Mouse (Mus musculus) lung, adult 18-20 months (tissue): Measurements from ENCODE around the gene Cdh3.

Source experiments
- DNase-seq, 2 experiments: peaks; one replicate each; pipeline ENCODE4 v3.0.0; 2022; ENCODE audit warnings: mixed read lengths in 2 of 2

Cdh3 gene

GRCm38 (mm10) chr8:106510365-106510975, at the start of gene Cdh3:
Cdh3 (plus strand) TSS chr8:106510891.
- DNase-seq = peak; percentile 84 to 89

DNA sequence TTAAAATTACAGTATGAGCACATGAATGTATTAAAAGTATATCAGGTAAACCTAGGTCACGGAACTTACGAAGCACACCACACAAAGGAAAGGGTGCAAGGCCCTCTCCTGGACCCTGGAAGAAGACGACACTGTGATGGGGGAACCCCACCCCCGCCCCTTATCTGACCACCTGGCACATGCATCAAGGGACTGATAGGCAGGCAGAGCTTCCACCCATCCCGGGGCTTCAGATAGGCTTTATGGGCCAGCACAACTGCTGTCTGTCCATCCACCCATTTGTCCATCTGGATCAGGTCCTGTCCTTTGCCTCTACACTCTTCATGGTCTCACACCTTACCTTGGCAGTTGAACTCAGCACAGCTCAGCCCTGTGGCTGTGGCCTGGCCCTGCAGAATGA, 48.6 kb upstream of the Cdh3 start:
- no peak for DNase-seq

DNA sequence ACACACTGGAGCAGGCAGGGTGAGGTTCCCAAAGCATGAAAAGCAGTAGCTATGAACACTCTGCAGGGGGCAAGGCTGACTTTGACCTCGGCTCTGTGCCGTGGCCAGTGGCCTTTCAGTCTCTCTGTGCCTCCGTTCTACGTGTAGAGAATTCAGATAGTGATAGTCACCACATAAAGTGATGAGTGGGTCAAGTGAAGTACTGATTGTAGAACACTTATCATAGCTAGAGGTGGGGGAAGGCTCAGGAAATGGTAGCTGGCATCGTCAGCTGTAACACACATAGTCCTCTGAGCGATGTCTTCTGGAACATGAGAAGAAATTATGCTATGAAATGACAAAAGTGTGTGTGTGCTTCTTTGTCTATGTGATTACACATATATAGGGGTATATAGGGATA, 46.9 kb upstream of the Cdh3 start:
- no peak for DNase-seq

DNA sequence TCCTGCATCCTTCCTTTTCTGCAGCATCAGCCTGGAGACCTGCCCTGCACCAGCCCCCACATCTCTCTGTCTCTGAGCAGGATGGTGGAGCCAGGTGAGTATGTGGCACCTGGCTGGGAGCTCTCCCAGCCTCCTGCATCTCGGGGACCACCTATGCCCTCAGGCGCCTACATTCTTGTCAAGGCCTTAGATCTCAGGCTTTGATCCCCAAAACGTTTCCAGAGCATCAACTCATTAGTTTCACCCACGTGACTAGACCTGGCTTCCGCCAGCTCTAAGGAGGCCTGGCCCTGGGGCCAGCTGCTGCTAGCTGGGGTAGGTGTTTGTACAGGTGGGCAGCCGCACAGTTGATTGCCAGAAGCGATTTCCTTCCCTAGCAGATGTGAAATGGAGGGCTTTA, 41.2 kb upstream of the Cdh3 start:
- DNase-seq = no peak

DNA sequence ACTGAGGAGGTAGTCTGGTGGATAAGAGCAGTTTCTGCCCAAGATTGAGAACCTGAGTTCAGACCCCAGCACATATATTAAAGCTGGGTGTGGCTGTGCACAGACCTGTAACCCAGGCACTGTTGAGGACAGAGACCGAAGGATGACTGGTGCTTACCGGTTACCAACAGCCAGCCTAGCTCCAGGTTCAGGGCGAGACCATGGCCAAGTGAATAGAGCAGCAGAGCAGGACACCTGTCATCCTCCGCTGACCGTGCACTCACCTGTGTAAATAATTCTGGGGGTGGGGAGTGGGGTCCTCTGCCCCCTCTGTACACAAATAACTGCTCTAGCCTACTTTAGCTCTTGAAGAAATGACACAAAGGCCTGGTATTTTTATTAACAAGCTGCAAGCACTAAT, 36.7 kb upstream of the Cdh3 start:
- no peak for DNase-seq

DNA sequence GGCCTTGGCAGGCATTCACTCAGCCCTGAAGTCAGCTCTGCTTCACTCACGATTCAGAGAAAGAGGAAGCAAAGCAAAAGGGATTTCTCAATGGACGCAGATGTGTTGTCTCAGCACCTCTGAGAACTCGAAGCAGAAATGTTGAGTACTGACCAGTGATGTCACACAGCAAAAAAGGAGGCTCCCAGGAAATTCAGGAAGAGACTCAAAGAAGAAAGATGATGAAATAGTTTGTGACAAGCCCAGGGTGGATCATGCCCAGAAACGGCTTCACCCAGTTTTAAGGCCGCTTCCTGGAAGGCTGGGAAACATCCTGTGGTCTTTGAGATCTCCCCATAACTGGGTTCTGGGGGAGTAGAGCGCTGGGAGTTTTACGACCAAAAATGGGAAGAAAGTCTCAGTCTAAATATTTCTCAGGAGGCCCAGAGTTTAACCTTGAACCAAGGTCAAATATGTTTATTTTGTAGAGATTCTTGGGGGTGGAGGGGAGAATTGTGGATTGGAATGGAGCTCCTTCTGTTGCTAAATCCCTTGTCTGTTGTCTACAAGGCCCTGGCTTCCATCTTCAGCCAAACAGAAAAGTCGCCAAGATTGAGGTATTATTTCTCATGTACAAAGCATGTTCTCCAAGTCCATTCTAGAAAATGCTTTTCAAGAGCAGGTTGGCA, 10.5 kb upstream of the Cdh3 start, which contains the start of gene 6030452D12Rik:
TSS of gene 6030452D12Rik (plus strand) at position 505 of the 668 bp plus-strand sequence.
- DNase-seq = peak; percentile 9 to 38

- DNase-seq = no peak
Observed at GRCm38 (mm10) chr8:106504241-106504640, 6.5 kb upstream of the Cdh3 start.

- no peak for DNase-seq
Observed at GRCm38 (mm10) chr8:106505328-106505965, 5.2 kb upstream of the Cdh3 start.

GRCm38 (mm10) chr8:106506106-106506505, 4.6 kb upstream of the Cdh3 start:
- no peak for DNase-seq

GRCm38 (mm10) chr8:106507761-106508331, 2.8 kb upstream of the Cdh3 start:
- DNase-seq = peak; percentile 42 to 65

DNA sequence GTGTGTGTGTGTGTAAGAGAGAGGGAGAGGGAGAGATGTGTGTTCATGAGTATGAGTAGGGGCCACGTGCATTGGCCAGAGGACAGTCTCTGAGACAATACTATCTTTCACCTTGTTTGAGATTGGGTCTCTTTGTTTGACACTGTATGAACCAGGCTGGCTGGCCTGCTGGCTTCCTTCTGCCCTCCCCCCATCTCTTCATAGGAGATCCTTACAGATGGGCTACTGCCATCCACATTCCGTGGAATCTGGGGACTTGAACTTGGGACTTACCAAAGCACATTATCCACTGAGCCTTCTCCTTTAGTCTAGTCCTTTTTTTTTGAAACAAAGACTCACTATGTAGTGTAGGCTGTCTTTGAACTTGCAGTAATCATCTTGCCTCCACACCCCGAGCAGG, 2.2 kb upstream of the Cdh3 start:
- DNase-seq = no peak

GRCm38 (mm10) chr8:106509079-106509780, 1.5 kb upstream of the Cdh3 start:
- DNase-seq = no peak

- no peak for DNase-seq
Observed at GRCm38 (mm10) chr8:106511065-106511501, 392 bp downstream of the Cdh3 start.

DNA sequence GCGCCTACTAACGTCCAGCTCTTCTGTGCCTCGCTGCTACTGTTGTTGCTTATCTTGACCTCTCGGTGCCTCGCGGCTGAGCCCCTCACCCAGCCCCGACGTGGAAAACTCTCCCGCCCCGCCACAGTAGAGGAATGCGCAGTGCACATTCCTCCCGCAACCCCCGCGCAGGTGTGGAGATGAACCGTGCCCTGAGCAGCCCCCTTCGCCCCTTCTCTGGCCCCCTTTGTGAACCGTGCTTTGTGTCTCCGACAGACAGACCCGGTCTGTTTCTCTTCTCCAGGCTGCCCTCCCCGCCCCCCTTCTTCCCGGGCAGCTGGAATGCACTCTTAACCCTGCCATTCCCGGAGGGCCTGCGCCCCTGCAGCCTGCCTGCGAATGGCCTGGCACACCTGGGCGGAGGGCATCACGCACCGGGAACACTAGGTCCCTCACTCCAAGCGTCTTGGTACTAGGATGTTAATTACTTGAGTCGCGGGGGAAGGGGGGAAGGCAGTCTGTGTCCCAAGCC, 895 bp downstream of the Cdh3 start:
- DNase-seq = no peak

DNA sequence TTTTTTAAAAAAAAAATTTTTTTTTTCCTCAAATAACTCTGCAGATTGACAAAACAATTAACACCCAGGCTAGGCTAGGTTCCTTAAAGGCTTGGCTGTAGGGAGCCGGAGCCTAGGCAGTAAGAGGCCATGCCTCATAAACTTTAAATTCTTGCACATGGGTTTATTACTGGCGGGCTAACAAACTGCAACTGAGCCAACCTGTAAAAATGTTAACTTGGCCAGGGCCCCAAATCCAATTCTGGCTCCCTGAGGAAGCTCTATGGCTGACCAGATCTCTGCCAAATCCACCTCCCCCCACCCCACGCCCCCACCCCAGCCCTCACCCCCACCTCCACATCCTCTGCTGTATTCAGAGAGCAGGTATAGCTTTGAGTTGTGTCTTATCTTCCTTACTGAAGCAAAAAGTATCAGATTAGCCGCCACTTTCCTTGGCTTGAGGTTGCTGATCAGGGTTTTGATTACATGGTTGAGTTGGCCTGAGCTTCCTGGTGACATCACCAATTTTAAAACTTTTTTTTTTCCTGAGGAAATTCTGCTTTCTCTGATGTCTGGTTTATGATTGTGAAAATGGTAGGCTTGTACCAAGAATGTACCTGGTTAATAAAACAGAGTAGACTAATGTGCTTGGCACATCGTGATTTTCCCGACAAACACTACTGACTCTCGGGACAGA, 1.9 kb downstream of the Cdh3 start:
- DNase-seq = no peak

DNA sequence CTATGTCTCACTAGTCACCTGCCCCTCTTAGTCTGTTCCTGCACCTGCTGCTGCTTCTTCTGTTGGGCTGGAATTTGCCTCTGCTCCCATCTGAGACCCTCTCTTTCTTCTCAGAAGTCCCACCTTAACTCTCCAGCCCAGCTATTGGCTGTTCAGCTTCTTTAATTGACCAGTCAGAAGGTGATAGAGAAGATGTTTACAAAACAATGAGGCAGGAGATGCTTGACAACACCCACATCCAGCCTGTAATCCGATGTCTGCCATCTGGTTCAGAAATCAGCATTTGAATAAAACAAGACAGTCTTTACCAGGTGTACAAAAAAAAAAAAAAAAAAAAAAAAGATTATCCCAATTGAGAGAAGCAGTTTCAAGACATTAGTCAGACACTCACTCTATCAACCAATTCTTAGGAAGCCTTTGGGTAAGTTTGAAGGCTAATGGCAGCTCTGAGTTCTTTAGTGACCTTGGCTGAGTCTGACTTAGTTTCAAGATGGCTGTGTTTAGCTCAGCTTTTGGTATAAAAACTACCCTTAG, 5.3 kb downstream of the Cdh3 start:
- no peak for DNase-seq

DNA sequence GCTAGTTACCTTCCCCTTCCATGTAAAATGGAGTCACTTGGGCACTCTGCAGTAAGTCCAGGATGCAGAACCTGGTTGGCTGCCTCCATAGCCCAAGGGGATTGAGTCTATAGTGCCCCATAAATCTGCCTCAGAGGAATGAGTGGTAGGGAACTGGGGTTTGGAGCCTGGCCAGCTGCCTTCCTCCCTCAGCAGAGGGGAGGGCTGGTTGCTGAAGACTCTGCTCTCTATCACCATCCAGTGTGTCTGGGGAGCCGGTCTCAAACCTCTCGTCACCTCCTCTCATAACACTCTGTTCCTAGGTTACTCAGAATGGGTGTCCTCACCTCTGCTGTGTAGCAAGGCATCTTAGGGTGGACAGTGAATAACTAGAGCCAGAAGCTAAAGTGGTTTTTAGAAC, 5.9 kb downstream of the Cdh3 start:
- no peak for DNase-seq

DNA sequence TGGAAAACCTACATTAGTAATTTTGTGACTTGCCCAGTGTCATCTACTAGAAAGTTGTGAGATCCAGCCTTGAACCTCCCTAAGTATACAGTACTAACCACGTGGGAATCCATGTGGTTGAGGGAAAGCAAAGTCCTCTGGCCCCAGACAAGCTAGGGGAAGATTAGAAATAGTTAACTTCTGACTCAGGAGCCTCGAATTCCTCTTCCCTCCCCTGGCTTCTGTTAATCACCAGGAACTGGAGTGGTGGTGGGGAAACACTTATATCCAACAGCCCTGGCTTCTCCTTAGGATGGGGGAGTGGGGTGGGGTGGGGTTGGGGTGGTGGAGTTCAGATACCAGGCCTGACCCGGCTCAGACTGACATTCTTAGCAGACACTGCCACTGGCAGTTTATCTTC, 8.1 kb downstream of the Cdh3 start:
- no peak for DNase-seq

- DNase-seq = no peak
Observed at GRCm38 (mm10) chr8:106520578-106520977, 9.9 kb downstream of the Cdh3 start.

- no peak for DNase-seq
Observed at GRCm38 (mm10) chr8:106521845-106522244, 11.2 kb downstream of the Cdh3 start.

DNA sequence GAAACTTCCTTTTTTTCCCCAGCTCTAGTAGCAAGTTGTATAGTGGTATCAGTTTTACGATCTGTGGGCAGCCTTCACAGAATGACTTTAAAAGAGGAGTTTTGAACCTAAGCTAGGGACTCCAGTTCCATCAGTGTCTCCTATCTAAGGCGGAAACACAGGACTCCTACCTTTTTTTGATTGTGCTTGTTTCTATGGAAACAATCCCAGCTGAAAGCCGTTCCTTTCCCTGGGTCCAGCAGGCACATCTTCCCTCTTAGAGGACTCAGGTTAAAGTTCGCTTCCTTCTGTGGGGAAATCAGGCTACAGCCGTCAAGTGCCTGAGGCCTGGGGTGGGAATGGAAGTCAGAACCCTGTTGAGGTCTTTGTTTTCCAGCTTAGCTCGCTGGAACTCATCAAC, 16.0 kb downstream of the Cdh3 start:
- no peak for DNase-seq
